Comparison of ENCODE assay signal across 12 mouse cellular contexts in the genomic region with DNA sequence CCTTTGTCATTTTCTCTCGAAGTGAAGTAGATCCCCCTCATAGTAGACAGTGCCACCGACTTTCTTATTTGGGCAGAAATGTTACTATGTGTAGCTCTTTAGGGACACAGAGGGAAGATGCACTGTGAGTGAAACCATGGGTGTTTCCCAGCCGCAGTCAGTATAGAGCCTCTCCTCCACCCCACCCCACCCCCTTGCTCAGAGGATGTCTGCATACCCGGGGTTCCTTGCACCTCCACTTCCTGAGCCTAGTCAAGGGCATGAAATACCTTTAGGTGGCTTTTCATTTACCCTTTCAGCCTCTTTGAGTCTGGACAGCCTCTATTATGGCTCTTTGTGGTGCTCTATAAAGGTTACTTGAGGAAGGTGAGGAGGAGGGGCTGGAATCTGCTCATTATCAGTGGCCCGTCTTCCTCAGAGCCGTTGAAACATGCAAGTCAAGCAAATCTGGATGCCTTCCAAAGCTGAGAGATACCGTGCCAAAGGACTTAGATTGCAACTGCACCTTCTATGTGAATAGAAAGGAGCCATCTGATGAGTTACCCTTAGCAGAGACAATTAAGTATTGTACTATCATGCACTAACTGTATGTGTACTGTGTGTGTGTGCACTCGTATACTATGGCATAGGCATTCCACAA.
DNase-seq lines count a peak whose midpoint lies in the region.
"Had no signal": no experiment of that assay in that cellular context is flagged by ENCODE, and none has a peak within 500 bp of the region (broad histone marks: within the 10 kb centered on the region; RNA-seq: fewer than 3 reads in every experiment).

No protein-coding gene starts in this region.

- no peak overlapping the region for H3K27ac ChIP-seq in heart, embryonic 10.5 days
- H3K27ac ChIP-seq: embryonic facial prominence, embryonic 12.5 days had no signal

- WGBS in heart, embryonic 10.5 days: 47% methylated on average over 8 of the region's 8 CpGs

- H3K4me1 ChIP-seq in heart, embryonic 10.5 days: peaks cover 4% of the 10 kb centered on the region
- H3K4me1 ChIP-seq: embryonic facial prominence, embryonic 12.5 days had no signal

- no peaks in the 10 kb centered on the region for H3K27me3 ChIP-seq in heart, embryonic 10.5 days (ENCODE audit: insufficient read depth, poor library complexity, severe bottlenecking)
- H3K27me3 ChIP-seq: embryonic facial prominence, embryonic 12.5 days had no signal

- no peak overlapping the region for H3K4me3 ChIP-seq in heart, embryonic 10.5 days
- H3K4me3 ChIP-seq: embryonic facial prominence, embryonic 12.5 days had no signal

- H3K36me3 ChIP-seq in heart, embryonic 10.5 days: no peaks in the 10 kb centered on the region
- H3K36me3 ChIP-seq: embryonic facial prominence, embryonic 12.5 days had no signal

- DNase-seq in adrenal gland, adult 2 months: peak; percentile 18
- DNase-seq in adrenal gland, adult 18-20 months (ENCODE audit: low spot score in 2 of 2): no peak
- peak; percentile 14 to 16 for DNase-seq in heart, postnatal 10 days
- no peak for DNase-seq in heart, embryonic 10.5 days (ENCODE audit: low spot score)
- DNase-seq in lung, postnatal 10 days: peak; percentile 8
- DNase-seq in lung, adult 18-20 months: no peak
- DNase-seq in gonadal fat pad, adult 2 months (ENCODE audit: low read depth): peak; percentile 36
- DNase-seq in thymus, postnatal 10 days (ENCODE audit: low spot score in 2 of 2): no peak
- DNase-seq: cerebellum, adult 2 months; gastrocnemius, postnatal 25 days; layer of hippocampus, adult 9-11 months had no signal

- intact Hi-C loops in heart, postnatal 10 days (cut with DNase I): no loop called here

- no peaks in the 10 kb centered on the region for H3K9me3 ChIP-seq in heart, embryonic 10.5 days
- H3K9me3 ChIP-seq: embryonic facial prominence, embryonic 12.5 days had no signal

Comparison
In these comparisons a context has a peak if more than half of its experiments do, and no peak if none do; other contexts are left out.
1. DNase-seq: peak in adrenal gland, adult 2 months (single experiment), heart, postnatal 10 days (2 of 2), lung, postnatal 10 days (single experiment) and gonadal fat pad, adult 2 months (single experiment); none in adrenal gland, adult 18-20 months (0 of 2), heart, embryonic 10.5 days (single experiment), lung, adult 18-20 months (0 of 2) and thymus, postnatal 10 days (0 of 2).